Mouse (Mus musculus) large intestine, adult 2 months (tissue): ENCODE data around the gene Chrna1. TPM values are rescaled to one million over a fixed set of nuclear protein-coding genes. Genes with fewer than 3 reads are reported as not detected.
A peak's percentile ranks its signal among the peaks of the same experiment; 100 is the strongest.

ENCODE experiments used
- DNase-seq: peaks from one replicate; pipeline ENCODE4 v3.0.0-alpha.2; 2012; ENCODE audit warnings: low read depth, low spot score
- WGBS: fragments of 180-500 bp; shearing (Covaris S2); methylation state at CpG from one replicate; pipeline ENCODE4 v1.1.7; 2018; 5-methylcytosine and 5-hydroxymethylcytosine counted together
- polyA plus RNA-seq: library from polyadenylated mRNA; depleted of rRNA; stranded (reverse); fragments of >200 nt; gene quantifications from 2 replicates; pipeline ENCODE4 v1.2.3, GENCODE M21; 2012; rRNA removed

Chrna1 gene
- polyA plus RNA-seq, result not detected in 2 replicates

- DNase-seq, result no peak
- 92% methylated on average over 9 of the region's 9 CpGs for WGBS
Measured at GRCm38 (mm10) chr2:73580166-73580565, at the start of gene Chrna1. Gene Chrna1 (minus strand): TSS chr2:73580338.

GRCm38 (mm10) chr2:73618486-73619052, 38.4 kb upstream of the Chrna1 start:
- 73% methylated on average over 4 of the region's 4 CpGs for WGBS
- DNase-seq, result no peak

GRCm38 (mm10) chr2:73616434-73617057, 36.4 kb upstream of the Chrna1 start:
- WGBS, result 60% methylated on average over 17 of the region's 17 CpGs
- DNase-seq, result no peak

GRCm38 (mm10) chr2:73615456-73615855, 35.3 kb upstream of the Chrna1 start:
- no peak for DNase-seq
- WGBS, result 91% methylated on average over 5 of the region's 5 CpGs

- WGBS, result 94% methylated on average over 8 of the region's 8 CpGs
Measured at GRCm38 (mm10) chr2:73614303-73614702, 34.2 kb upstream of the Chrna1 start.

GRCm38 (mm10) chr2:73612941-73613340, 32.8 kb upstream of the Chrna1 start:
- no peak for DNase-seq
- WGBS, result 90% methylated on average over 7 of the region's 7 CpGs

More at GRCm38 (mm10) chr2:73614303-73614702, 34.2 kb upstream of the Chrna1 start:
- DNase-seq, result no peak

- DNase-seq, result no peak
- 88% methylated on average over 6 of the region's 6 CpGs for WGBS
Measured at GRCm38 (mm10) chr2:73612367-73612914, 32.3 kb upstream of the Chrna1 start.

GRCm38 (mm10) chr2:73611798-73612197, 31.7 kb upstream of the Chrna1 start:
- 37% methylated on average over 6 of the region's 6 CpGs for WGBS
- DNase-seq, result no peak

- WGBS, result 86% methylated on average over 3 of the region's 3 CpGs
- DNase-seq, result no peak
Measured at GRCm38 (mm10) chr2:73609724-73610210, 29.6 kb upstream of the Chrna1 start.

- 32% methylated on average over 5 of the region's 5 CpGs for WGBS
- DNase-seq, result peak; percentile 16
Measured at GRCm38 (mm10) chr2:73609067-73609723, 29.1 kb upstream of the Chrna1 start.

- 80% methylated on average over 6 of the region's 6 CpGs for WGBS
- DNase-seq, result no peak
Measured at GRCm38 (mm10) chr2:73608391-73608790, 28.3 kb upstream of the Chrna1 start.

- WGBS, result 67% methylated on average over 4 of the region's 4 CpGs
- DNase-seq, result no peak
Measured at GRCm38 (mm10) chr2:73607609-73608008, 27.5 kb upstream of the Chrna1 start.

GRCm38 (mm10) chr2:73607146-73607545, 27.0 kb upstream of the Chrna1 start:
- no peak for DNase-seq
- WGBS, result 79% methylated on average over 2 of the region's 2 CpGs

GRCm38 (mm10) chr2:73606616-73607015, 26.5 kb upstream of the Chrna1 start:
- no peak for DNase-seq
- 97% methylated on average over 6 of the region's 6 CpGs for WGBS

GRCm38 (mm10) chr2:73605077-73605476, 24.9 kb upstream of the Chrna1 start:
- WGBS, result 66% methylated on average over 8 of the region's 8 CpGs

GRCm38 (mm10) chr2:73604579-73604978, 24.4 kb upstream of the Chrna1 start:
- 77% methylated on average over 2 of the region's 2 CpGs for WGBS

More at GRCm38 (mm10) chr2:73605077-73605476, 24.9 kb upstream of the Chrna1 start:
- DNase-seq, result no peak

GRCm38 (mm10) chr2:73600650-73601049, 20.5 kb upstream of the Chrna1 start:
- no peak for DNase-seq
- 26% methylated on average over 2 of the region's 2 CpGs for WGBS

More at GRCm38 (mm10) chr2:73604579-73604978, 24.4 kb upstream of the Chrna1 start:
- DNase-seq, result no peak

- 96% methylated on average over 11 of the region's 11 CpGs for WGBS
Measured at GRCm38 (mm10) chr2:73597772-73598171, 17.6 kb upstream of the Chrna1 start.

GRCm38 (mm10) chr2:73596786-73597185, 16.6 kb upstream of the Chrna1 start:
- 15% methylated on average over 9 of the region's 9 CpGs for WGBS
- no peak for DNase-seq

More at GRCm38 (mm10) chr2:73597772-73598171, 17.6 kb upstream of the Chrna1 start:
- no peak for DNase-seq

- WGBS, result 65% methylated on average over 5 of the region's 5 CpGs
- no peak for DNase-seq
Measured at GRCm38 (mm10) chr2:73596326-73596725, 16.2 kb upstream of the Chrna1 start.
